Mouse (Mus musculus) bone marrow, adult 2 months (tissue): ENCODE data around the gene Sqstm1. TPM values are rescaled to one million over a fixed set of nuclear protein-coding genes. Genes with fewer than 3 reads are reported as not detected.

Experiments used
- H3K27ac ChIP-seq: fragments of 200-500 bp; 2 replicates; pipeline ENCODE4 v1.5.1; 2012; ENCODE audit warnings: low read depth, mild to moderate bottlenecking, control low read depth, inconsistent platforms, low read length; ENCODE audit not compliant: control insufficient read depth, poor library complexity, insufficient read depth
- H3K4me1 ChIP-seq: fragments of 200-500 bp; 2 replicates; pipeline ENCODE4 v1.6.1; 2011; ENCODE audit warnings: low read length; ENCODE audit not compliant: control insufficient read depth, insufficient read depth
- H3K4me3 ChIP-seq: fragments of 200-500 bp; replicated peaks from 2 replicates; pipeline ENCODE3; 2011; ENCODE audit warnings: mild to moderate bottlenecking, low read depth, low read length, control low read depth; ENCODE audit not compliant: control insufficient read depth
- CTCF ChIP-seq: fragments of 200-500 bp; IDR thresholded peaks from 2 replicates; pipeline ENCODE4 v1.5.1; 2011; ENCODE audit warnings: low read length, control low read depth; ENCODE audit not compliant: control insufficient read depth, insufficient read depth
- POLR2A ChIP-seq: fragments of 200-500 bp; IDR thresholded peaks from 2 replicates; pipeline ENCODE4 v1.6.1; 2011; ENCODE audit warnings: low read depth, mild to moderate bottlenecking, control low read depth, low read length, borderline replicate concordance; ENCODE audit not compliant: control insufficient read depth
- WGBS: fragments of 180-500 bp; shearing (Covaris S2); methylation state at CpG from one replicate; pipeline ENCODE4 v1.1.7; 2018; 5-methylcytosine and 5-hydroxymethylcytosine counted together
- polyA plus RNA-seq: library from polyadenylated mRNA; stranded (reverse); fragments of >200 nt; gene quantifications from 2 replicates; pipeline ENCODE4 v1.2.4, GENCODE M21; 2011; ENCODE audit warnings: low replicate concordance; ENCODE audit not compliant: missing spikeins, insufficient read depth, insufficient read length

Sqstm1 gene
- polyA plus RNA-seq, 1 experiment, result 172 TPM

DNA sequence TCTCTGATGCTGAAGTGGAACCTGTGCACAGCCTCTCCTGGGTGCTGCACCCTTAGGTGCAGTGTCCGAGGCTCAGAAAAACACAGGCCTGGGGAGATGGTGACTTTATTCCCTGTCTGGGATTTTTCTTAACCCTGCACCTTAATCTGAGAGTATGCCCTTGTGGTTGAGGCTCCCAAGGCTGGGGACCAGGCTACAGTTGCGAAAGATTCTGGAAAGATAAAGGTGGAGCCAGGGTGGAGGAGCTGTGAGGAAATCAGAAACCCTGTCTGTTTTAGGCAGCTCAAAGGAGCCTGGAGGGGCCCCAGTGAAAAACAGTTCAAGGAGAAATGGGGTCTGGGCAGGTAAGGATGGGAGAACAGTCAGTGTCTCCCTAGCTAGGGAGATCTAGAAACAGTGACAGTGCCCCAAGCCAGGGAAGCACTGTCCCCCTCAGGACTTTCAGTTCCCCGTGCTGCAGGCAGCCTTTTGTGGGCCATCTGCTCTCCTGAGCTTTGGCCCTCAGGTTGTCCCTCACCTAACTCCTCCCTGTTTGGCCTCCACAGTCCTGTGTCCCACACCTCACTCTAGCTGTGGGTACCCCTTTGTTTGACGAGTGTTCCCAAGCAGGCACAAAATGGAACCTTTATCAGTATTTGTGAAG is 6.2 kb upstream of the Sqstm1 start:
- TF ChIP-seq POLR2A (no peak), CTCF (no peak)
- no peak overlapping the region for H3K27ac ChIP-seq
- H3K4me1 ChIP-seq, result no peaks in the 10 kb centered on the region; the same call in 1 of the 2 replicates
- H3K4me3 ChIP-seq, result no peak overlapping the region
- WGBS, result 76% methylated on average over 4 of the region's 4 CpGs

DNA sequence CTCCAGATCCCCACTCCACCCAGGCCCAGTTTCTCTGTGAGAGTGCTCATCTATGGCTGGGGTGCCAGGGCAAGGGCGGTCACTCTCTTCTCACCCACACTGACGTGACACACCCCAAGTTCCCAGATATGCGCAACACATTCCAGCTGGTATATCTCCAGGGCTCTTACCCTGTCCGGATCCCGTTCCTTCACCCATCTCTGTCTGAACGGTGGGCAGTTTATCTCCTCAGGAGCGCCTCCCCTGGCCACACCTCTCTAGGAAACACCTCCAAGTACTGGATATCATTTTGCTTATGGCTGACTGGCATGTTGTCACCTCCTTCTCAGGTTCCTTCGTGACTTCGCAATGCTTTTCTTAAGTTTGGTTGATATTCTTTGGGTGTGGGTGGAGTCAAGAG is 5.0 kb upstream of the Sqstm1 start:
- no peak for TF ChIP-seq POLR2A
- TF ChIP-seq CTCF, result no peak
- WGBS, result 81% methylated on average over 9 of the region's 9 CpGs
- Histone ChIP-seq H3K4me3 (no peak overlapping the region), H3K27ac (no peak overlapping the region), H3K4me1 (no peaks in the 10 kb centered on the region; the same call in 1 of the 2 replicates)

DNA sequence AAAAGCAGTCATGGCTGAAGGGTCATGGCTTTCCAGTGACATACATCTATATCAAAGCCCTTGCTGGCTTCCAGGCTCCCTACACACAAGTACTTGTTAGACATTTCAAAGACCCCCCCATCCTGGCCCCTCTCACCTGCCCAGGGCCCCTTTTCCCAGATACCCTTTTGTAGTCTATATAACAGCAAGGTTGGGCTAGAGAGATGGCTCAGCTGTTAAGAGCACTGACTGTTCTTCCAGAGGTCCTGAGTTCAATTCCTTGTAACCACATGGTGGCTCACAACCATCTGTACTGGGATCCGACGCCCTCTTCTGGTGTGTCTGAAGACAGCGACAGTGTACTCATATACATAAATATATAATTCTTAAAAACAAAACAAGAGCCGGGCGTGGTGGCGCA is 4.0 kb upstream of the Sqstm1 start:
- Histone ChIP-seq H3K27ac (no peak overlapping the region), H3K4me1 (no peaks in the 10 kb centered on the region; the same call in 1 of the 2 replicates), H3K4me3 (no peak overlapping the region)
- WGBS, result 89% methylated on average over 6 of the region's 6 CpGs
- TF ChIP-seq CTCF, result no peak
- TF ChIP-seq POLR2A, result no peak

DNA sequence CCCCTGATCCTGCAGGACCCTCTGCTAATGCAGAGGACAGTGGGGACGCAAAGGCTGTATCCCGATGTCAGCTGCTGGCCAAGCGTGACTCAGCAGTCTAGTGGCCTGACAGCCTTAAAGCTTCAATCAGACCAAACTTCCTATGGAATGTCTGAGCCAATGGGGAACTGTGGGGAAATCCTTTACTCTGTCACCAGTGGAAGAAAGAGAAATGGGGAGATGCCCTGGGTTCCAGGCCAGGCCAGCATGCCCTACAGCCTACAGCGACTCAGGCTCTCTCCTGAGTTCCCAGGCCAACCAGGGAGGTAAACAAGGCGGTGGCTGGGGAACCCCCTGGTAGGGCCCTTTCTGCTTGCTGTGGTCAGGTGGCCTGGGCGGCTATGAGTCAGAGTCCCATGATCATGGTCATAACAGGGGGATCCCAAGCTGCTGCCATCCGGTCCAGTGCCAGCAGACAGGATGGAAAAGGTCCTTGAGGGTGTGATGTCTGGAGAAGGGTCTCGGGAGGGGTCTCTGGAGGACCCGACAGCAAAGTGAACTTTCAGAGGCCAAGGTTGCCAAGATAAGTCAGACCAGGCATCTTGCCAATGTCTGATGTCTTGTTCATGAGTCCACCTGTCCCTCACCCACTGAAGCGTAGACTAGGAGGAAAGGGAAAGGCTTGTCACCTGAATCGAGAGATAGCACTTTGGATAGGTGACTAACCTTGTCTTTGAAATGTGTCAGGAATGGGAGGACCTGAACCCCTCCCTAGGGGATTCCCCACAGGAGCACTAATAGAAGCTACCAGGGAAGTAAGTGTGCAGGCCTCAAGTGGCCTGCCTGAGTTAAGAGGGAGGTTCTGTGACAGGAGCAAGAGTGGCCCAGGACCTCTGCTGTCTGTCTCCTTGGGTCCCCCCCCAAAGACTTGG is 2.5 kb upstream of the Sqstm1 start:
- no peak overlapping the region for H3K4me3 ChIP-seq
- peak overlapping the region; percentile 25; the same call in 1 of the 2 replicates for H3K27ac ChIP-seq
- WGBS, result 62% methylated on average over 11 of the region's 11 CpGs
- TF ChIP-seq POLR2A, result no peak
- no peak for TF ChIP-seq CTCF
- no peaks in the 10 kb centered on the region for H3K4me1 ChIP-seq

DNA sequence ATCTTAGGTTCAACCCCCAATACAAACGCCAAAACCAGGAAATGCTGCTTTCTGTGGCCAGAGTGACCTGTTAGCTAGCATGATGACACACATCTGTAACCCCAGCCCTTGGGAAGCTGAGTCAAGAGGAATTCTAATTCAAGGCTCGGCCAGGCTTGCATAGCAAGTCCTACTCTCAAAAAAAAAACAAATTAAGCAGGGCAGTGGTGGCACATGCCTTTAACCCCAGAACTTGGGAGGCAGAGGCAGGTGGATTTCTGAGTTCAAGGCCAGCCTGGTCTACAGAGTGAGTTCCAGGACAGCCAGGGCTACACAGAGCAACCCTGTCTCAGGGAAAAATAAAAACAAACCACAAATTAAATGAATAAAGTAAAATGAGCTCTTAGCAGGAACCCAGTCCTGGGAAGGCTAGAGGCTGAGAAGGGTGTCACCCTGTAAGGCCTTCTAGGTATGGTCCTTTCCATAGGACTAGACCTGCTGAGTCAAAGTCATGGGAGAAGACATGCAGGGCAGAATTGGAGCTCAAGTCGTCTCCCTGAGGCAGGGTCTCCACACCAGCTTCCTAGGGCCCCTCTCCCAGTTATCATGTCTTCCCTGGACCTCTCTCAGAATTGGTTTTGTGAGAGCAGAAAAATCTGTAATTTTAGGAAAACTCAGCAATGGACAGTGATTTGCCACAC is 1.6 kb upstream of the Sqstm1 start:
- TF ChIP-seq CTCF (no peak), POLR2A (no peak)
- H3K4me1 ChIP-seq, result no peaks in the 10 kb centered on the region
- H3K4me3 ChIP-seq, result no peak overlapping the region
- WGBS, result 44% methylated on average over 3 of the region's 3 CpGs
- no peak overlapping the region for H3K27ac ChIP-seq

DNA sequence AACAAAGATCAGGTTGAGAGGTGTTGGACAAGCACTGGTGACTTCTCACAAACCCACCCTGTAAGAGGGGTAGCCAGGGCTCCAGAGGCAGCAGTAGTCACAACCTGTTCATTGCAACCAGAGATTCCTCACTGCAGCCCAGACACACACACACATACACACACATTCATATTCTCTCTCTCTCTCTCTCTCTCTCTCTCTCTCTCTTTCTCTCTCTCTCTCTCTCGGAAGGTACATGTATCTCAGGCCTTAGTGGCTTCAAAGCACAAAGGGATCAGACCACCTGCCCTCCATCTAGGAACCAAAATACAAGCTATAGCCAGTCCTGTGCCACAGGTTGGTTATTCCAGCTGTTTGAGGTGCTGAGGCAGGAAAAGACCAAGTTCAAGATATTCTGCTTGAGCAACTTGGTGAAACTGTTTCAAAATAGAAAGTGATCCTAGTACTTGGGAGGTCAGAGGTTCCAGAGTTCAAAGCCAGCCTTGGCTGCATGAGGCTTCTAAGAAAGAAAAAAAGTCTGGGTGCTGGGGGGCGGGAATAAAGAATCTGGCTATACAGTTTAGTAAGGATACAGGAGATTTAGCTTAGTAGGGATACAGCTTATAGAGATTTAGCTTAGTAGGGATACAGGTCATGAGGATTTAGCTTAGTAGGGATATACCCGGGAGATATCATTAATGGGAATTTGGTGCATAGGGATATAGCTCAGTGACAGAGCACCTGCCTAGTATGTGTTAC is 864 bp upstream of the Sqstm1 start:
- no peak overlapping the region for H3K27ac ChIP-seq
- H3K4me1 ChIP-seq, result no peaks in the 10 kb centered on the region
- 89% methylated on average over 3 of the region's 3 CpGs for WGBS
- TF ChIP-seq CTCF (no peak), POLR2A (no peak)
- no peak overlapping the region for H3K4me3 ChIP-seq

DNA sequence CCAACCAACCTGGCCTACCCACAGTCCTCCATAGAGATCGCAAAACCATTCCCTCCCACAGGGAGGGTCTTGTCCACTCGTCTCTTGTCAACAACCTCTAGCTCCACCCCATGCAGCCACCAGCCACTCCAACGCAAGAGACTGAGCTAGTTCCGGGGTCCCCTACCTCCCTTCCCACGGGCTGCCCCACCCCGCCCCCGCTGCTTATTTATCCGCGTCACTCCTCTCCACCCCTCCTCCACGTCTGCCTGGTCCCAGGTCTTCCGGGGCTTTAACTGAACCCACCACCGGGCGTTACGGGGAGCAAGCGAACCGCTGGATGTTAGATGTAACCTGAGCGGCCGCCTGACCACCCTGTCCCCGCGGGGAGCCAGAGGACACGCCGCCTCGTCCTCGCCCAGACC is 524 bp downstream of the Sqstm1 start:
- WGBS, result under 1% methylated on average over 24 of the region's 24 CpGs

More for the DNA sequence above, 524 bp downstream of the Sqstm1 start:
- TF ChIP-seq POLR2A (peak; percentile 40), CTCF (no peak)
- no peaks in the 10 kb centered on the region for H3K4me1 ChIP-seq
- peak overlapping the region; percentile 100 for H3K27ac ChIP-seq
- H3K4me3 ChIP-seq, result peak overlapping the region; percentile 92
